Mouse (Mus musculus): ENCODE results near the gene Rps13. TPM values are rescaled to one million over a fixed set of nuclear protein-coding genes. Genes with fewer than 3 reads are reported as not detected.

The Rps13 gene
- polyA plus RNA-seq, 1 experiment: 40.2 TPM

DNA sequence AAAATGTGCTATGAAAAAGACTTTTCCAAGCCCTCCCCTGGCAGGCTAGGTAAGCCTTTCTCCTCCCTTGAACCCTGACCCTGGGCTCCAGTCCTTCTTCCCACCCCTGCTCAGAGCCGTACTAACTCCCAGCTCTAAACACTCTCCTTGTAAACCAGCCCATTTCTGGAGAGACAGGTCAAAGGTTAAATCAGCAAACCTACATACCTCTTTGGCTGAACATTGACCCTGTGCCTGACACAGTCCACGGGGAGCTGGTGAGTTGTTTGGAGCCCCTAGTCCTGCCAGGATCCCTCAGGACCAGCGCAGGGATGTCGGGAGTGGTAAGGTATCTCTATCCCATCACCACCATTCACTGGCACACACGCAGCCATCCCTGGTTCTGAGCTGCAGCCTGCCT is 41.6 kb downstream of the Rps13 start:
- no peak for TF ChIP-seq CTCF (IDR thresholded peaks at IDR 0.05; ENCODE audit: extremely low read depth, insufficient read length, insufficient replicate concordance, low read depth, low read length)
- TF ChIP-seq POLR2A (IDR thresholded peaks at IDR 0.05; ENCODE audit: low read depth, low read length): no peak
- WGBS: 30% methylated on average over 5 of the region's 5 CpGs
- Histone ChIP-seq H3K27me3 (ENCODE audit: control insufficient read depth, insufficient read depth, low read length) (no peaks in the 10 kb centered on the region), H3K27ac (ENCODE audit: insufficient read depth, low read depth, low read length) (peak overlapping the region; percentile 35), H3K4me1 (ENCODE audit: control insufficient read depth, insufficient read depth, insufficient read length, low read length) (peaks cover 34% of the 10 kb centered on the region), H3K4me3 (ENCODE audit: low read depth, low read length) (no peak overlapping the region), H3K36me3 (ENCODE audit: control insufficient read depth, insufficient read depth, low read length) (peaks cover 5% of the 10 kb centered on the region; the same call in 1 of the 2 replicates)

- peaks cover 48% of the 10 kb centered on the region for H3K4me1 ChIP-seq (ENCODE audit: control insufficient read depth, insufficient read depth, insufficient read length, low read length)
- 0 out of 2 replicates have a peak, but pooled peaks cover 2% of the 10 kb centered on the region for H3K36me3 ChIP-seq (ENCODE audit: control insufficient read depth, insufficient read depth, low read length)
- no peaks in the 10 kb centered on the region for H3K27me3 ChIP-seq (ENCODE audit: control insufficient read depth, insufficient read depth, low read length)
- 83% methylated on average over 1 of the region's 1 CpGs for WGBS
- TF ChIP-seq POLR2A (IDR thresholded peaks at IDR 0.05; ENCODE audit: low read depth, low read length) (no peak), CTCF (IDR thresholded peaks at IDR 0.05; ENCODE audit: extremely low read depth, insufficient read length, insufficient replicate concordance, low read depth, low read length) (no peak)
- no peak overlapping the region for H3K4me3 ChIP-seq (ENCODE audit: low read depth, low read length)
- H3K27ac ChIP-seq (ENCODE audit: insufficient read depth, low read depth, low read length): no peak overlapping the region
These were observed 43.4 kb downstream of the Rps13 start for GRCm38 (mm10) chr7:116290559-116290958.

DNA sequence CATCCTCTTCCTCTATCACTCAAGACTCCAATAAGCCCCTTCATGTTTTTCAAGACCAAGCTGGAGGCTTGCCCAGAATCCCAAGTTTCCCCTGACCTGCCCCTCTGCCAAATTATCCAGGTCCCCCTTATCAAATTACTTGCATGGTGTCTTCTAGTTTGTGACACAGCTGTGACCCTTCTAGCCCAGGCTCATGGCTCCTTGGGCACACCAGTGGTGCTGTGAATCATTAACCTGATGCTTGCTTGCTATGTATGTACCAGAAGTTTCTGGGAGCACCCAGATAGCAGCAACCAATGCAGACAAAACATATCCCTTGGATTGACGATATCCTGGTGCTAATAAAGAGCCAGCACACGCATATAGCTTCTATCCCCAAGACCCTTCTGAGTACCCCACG is 45.0 kb downstream of the Rps13 start:
- H3K36me3 ChIP-seq (ENCODE audit: control insufficient read depth, insufficient read depth, low read length): no peaks in the 10 kb centered on the region
- whole genome bisulfite sequencing: 38% methylated on average over 3 of the region's 3 CpGs
- H3K27me3 ChIP-seq (ENCODE audit: control insufficient read depth, insufficient read depth, low read length): no peaks in the 10 kb centered on the region
- TF ChIP-seq CTCF (IDR thresholded peaks at IDR 0.05; ENCODE audit: extremely low read depth, insufficient read length, insufficient replicate concordance, low read depth, low read length): no peak
- TF ChIP-seq POLR2A (IDR thresholded peaks at IDR 0.05; ENCODE audit: low read depth, low read length): no peak
- peak overlapping the region; percentile 89 for H3K27ac ChIP-seq (ENCODE audit: insufficient read depth, low read depth, low read length)
- no peak overlapping the region for H3K4me3 ChIP-seq (ENCODE audit: low read depth, low read length)
- H3K4me1 ChIP-seq (ENCODE audit: control insufficient read depth, insufficient read depth, insufficient read length, low read length): peaks cover 59% of the 10 kb centered on the region

DNA sequence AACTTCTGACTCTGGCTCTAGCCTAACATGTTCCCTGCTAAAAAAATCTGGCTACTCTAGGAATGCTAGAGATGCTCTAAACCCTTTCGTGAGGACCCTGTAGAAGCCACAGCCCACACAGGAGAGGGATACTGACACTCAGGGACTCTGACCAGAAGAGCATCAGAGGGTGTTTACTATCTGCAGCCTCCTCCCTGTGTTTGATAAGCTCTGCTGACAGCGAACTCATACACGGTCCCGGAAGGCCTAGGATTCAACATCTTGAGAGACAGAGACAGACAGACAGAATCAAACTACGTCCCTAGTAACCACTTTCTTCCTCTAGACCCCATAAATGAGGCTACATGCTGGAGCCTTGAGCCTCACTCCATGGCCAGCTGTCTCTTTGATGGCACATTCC is 46.0 kb downstream of the Rps13 start:
- H3K4me1 ChIP-seq (ENCODE audit: control insufficient read depth, insufficient read depth, insufficient read length, low read length): peaks cover 59% of the 10 kb centered on the region
- H3K27me3 ChIP-seq (ENCODE audit: control insufficient read depth, insufficient read depth, low read length): no peaks in the 10 kb centered on the region
- TF ChIP-seq CTCF (IDR thresholded peaks at IDR 0.05; ENCODE audit: extremely low read depth, insufficient read length, insufficient replicate concordance, low read depth, low read length): no peak
- TF ChIP-seq POLR2A (IDR thresholded peaks at IDR 0.05; ENCODE audit: low read depth, low read length): no peak
- WGBS: 39% methylated on average over 5 of the region's 5 CpGs
- no peak overlapping the region for H3K4me3 ChIP-seq (ENCODE audit: low read depth, low read length)
- H3K27ac ChIP-seq (ENCODE audit: insufficient read depth, low read depth, low read length): peak overlapping the region; percentile 89
- no peaks in the 10 kb centered on the region for H3K36me3 ChIP-seq (ENCODE audit: control insufficient read depth, insufficient read depth, low read length)

DNA sequence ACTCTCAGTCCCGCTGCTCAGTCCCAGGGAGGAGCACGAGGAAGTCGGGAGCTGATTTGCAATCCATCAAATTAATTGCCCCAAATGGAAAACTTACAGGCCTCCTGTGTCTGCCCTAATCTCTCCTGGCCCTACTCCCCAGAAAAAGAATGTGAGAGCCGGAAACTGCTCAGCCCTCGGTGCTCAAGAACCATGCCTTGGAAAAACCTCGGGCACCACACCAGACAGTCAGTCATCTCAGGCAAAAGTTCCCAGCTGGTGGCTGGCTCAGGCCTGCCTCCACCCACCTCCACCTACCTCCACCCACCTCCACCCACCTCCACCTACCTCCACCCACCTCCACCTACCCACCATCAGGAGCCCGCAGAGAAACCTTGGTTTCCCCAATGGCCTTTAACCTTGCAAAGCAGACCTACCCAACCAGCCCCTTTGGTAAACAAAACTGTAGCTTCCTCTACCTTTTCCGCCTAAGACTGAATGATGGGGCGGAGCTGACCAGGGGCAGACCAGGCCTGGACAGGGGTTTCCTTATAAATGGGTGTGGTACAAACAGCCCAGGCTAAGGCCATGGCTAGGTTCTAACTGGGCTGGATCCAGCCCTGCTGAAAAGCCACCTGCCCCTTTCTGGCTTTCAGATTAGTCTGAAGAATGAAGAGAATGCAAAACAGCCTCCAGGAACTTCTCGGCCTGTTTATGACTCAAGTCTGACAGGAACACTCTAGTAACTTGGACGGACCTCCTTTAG is 47.2 kb downstream of the Rps13 start:
- Histone ChIP-seq H3K4me1 (ENCODE audit: control insufficient read depth, insufficient read depth, insufficient read length, low read length) (peaks cover 53% of the 10 kb centered on the region), H3K4me3 (ENCODE audit: low read depth, low read length) (peak overlapping the region; percentile 6; the same call in 1 of the 2 replicates), H3K27me3 (ENCODE audit: control insufficient read depth, insufficient read depth, low read length) (no peaks in the 10 kb centered on the region), H3K36me3 (ENCODE audit: control insufficient read depth, insufficient read depth, low read length) (no peaks in the 10 kb centered on the region), H3K27ac (ENCODE audit: insufficient read depth, low read depth, low read length) (peak overlapping the region; percentile 89)
- 15% methylated on average over 11 of the region's 11 CpGs for WGBS
- TF ChIP-seq CTCF (IDR thresholded peaks at IDR 0.05; ENCODE audit: extremely low read depth, insufficient read length, insufficient replicate concordance, low read depth, low read length) (no peak), POLR2A (IDR thresholded peaks at IDR 0.05; ENCODE audit: low read depth, low read length) (no peak)

- H3K4me3 ChIP-seq (ENCODE audit: low read depth, low read length): peak overlapping the region; percentile 6; the same call in 1 of the 2 replicates
- peak overlapping the region; percentile 89 for H3K27ac ChIP-seq (ENCODE audit: insufficient read depth, low read depth, low read length)
- 22% methylated on average over 12 of the region's 12 CpGs for WGBS
- H3K27me3 ChIP-seq (ENCODE audit: control insufficient read depth, insufficient read depth, low read length): no peaks in the 10 kb centered on the region
- TF ChIP-seq CTCF (IDR thresholded peaks at IDR 0.05; ENCODE audit: extremely low read depth, insufficient read length, insufficient replicate concordance, low read depth, low read length) (0 out of 2 replicates have a peak, but pooled peaks have one; percentile 24), POLR2A (IDR thresholded peaks at IDR 0.05; ENCODE audit: low read depth, low read length) (no peak)
- H3K36me3 ChIP-seq (ENCODE audit: control insufficient read depth, insufficient read depth, low read length): no peaks in the 10 kb centered on the region
- peaks cover 53% of the 10 kb centered on the region for H3K4me1 ChIP-seq (ENCODE audit: control insufficient read depth, insufficient read depth, insufficient read length, low read length)
These were observed 47.8 kb downstream of the Rps13 start for GRCm38 (mm10) chr7:116286173-116286572.

GRCm38 (mm10) chr7:116285216-116285615 is 48.8 kb downstream of the Rps13 start:
- H3K27ac ChIP-seq (ENCODE audit: insufficient read depth, low read depth, low read length): peak overlapping the region; percentile 89
- H3K36me3 ChIP-seq (ENCODE audit: control insufficient read depth, insufficient read depth, low read length): no peaks in the 10 kb centered on the region
- peaks cover 53% of the 10 kb centered on the region for H3K4me1 ChIP-seq (ENCODE audit: control insufficient read depth, insufficient read depth, insufficient read length, low read length)
- TF ChIP-seq POLR2A (IDR thresholded peaks at IDR 0.05; ENCODE audit: low read depth, low read length) (no peak; the same call in 1 of the 2 replicates), CTCF (IDR thresholded peaks at IDR 0.05; ENCODE audit: extremely low read depth, insufficient read length, insufficient replicate concordance, low read depth, low read length) (no peak)
- peak overlapping the region; percentile 31; the same call in 1 of the 2 replicates for H3K4me3 ChIP-seq (ENCODE audit: low read depth, low read length)
- no peaks in the 10 kb centered on the region for H3K27me3 ChIP-seq (ENCODE audit: control insufficient read depth, insufficient read depth, low read length)
- 72% methylated on average over 1 of the region's 1 CpGs for WGBS
